Mouse (Mus musculus): ENCODE data around the gene Ctcf. TPM values are rescaled to one million over a fixed set of nuclear protein-coding genes. Genes with fewer than 3 reads are reported as not detected.
A peak's percentile ranks its signal among the peaks of the same experiment; 100 is the strongest.
"Not testable (repeated sequence)": the region's sequence is repeated elsewhere in the genome, so short reads cannot be mapped to it uniquely, and the experiment has no call there.

The Ctcf gene
- 96.1 and 112 TPM in 2 replicates for total RNA-seq (2014; fragmentation: Nextera tagmentation)
- 113 and 160 TPM in 2 replicates for total RNA-seq (2017)

DNA sequence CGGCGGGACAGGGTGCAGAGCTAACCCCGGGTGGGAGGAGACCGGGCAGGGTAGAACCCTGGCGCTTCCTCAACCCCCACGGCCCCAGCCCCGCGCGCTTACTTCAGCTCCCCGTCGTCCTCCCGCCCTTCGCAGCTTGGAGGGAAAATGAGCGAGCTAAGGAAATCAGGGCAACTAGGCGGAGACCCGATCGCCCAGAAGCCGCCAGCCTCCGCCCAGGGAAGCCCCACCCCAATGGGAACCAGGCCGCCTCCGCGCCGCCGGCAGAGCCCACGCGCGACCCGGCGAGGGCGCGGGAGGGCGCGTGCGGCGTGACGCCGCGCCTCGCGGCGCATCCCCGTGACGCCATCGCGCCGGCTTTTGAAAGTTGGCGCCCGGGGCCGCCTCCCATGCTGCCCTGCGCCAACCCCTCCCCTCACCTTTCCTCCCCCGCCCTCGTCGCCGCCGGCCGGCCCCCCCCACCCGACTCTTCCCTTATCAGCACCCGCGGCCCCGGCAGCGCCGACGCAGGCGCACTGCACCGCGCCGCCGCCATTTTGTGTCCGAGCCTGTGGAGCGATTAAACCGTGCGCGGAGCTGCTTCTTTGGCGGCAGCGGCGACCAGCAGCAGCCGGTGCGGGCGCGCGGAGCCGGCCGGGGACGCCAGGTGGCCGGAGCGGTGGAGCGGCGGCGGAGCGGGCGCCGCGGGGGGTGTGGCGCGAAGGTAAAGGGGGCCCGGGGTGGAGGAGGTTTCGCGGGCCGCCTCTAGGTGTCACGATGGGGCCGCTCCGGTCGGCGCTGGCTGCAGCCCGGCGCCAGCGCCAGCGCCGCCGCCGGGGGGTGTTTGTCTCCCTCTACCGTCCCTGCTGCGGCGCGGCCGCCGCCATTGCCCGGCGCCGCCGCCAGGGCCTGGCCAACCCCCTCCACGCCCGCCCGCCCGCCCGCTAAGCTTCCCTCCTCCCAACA, at the start of gene Ctcf:
Gene Ctcf, plus strand, starts transcription at position 551 of the 945 bp plus-strand sequence.
- ATAC-seq (replicated peaks; ENCODE audit: low FRiP score, low TSS enrichment, poor library complexity, severe bottlenecking): peak; percentile 53

DNA sequence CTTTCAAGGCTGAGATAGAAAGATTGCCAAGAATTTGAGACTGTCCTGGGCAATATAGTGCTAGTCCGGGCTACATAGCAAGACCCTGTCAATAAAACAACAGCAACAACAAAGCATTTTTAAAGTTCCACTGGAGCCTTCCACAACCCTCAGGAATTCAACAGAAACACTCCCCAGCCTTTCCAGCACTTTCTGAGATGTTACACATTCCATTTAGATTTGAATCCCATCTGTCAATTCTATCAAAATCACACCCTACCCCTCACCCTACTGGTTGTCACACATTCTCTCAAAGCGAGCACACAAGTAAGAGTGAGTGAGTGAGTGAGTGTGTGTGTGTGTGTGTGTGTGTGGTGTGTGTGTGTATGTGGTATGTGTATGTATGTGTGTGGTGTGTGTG, 43.9 kb upstream of the Ctcf start:
- no peak for ATAC-seq (replicated peaks; ENCODE audit: low FRiP score, low TSS enrichment, poor library complexity, severe bottlenecking)

DNA sequence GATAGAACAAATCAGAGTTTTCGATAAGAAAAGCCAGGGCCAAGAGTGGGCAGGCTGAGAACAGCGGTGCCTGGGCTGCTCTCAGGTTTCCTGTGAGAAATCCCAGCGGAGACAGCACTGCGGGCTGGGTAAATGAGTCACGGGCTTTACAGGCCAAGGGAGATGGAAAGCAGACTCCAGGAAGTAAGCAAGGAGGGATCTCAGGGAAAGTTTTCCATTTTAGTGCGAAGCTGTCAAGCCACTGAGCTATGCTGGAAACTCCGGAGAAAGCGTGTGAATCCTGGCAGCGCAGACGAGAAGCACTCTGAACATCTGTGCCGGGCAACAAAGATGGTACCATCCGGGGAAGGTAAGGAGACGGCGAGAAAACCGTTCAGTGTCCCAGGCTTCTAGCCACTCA, 42.5 kb upstream of the Ctcf start:
- ATAC-seq (replicated peaks; ENCODE audit: low FRiP score, low TSS enrichment, poor library complexity, severe bottlenecking): no peak

DNA sequence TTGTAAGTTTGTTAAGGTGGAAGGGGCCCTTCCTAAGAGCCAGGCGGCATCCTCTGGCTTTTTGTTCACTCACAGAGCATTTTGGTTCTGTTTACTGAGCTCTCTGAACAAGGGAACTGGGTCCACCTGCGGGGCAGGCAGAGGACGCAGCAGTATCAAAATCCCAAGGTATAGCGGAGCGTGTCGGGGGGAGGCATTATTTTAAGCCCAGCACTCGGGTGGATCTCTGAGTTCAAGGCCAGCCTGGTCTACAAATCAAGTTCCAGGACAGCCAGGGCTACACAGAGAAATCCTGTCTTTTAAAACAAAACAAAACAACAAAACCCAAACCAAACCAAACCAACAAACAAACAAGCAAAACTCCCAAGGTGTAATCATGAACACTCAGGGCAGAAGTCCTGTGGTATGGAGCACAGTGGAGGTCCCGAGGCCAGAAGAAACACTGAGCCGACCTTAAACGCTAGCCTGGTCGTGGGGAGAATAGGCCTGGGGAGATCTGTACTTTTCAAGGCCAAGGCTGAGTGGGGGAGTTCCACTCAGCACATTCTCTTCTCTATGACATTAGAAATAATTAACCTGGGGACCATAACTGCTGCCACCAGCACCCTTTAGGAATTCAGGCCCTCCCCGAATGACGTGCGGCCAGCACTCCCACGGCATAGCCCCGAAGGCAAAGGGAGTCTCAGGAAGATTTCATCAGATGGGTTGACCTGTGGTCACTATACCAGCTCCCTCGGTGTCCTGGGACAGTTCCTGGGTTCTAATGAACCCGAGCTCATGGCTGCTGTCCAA, 41.7 kb upstream of the Ctcf start:
- ATAC-seq (replicated peaks; ENCODE audit: low FRiP score, low TSS enrichment, poor library complexity, severe bottlenecking): no peak

DNA sequence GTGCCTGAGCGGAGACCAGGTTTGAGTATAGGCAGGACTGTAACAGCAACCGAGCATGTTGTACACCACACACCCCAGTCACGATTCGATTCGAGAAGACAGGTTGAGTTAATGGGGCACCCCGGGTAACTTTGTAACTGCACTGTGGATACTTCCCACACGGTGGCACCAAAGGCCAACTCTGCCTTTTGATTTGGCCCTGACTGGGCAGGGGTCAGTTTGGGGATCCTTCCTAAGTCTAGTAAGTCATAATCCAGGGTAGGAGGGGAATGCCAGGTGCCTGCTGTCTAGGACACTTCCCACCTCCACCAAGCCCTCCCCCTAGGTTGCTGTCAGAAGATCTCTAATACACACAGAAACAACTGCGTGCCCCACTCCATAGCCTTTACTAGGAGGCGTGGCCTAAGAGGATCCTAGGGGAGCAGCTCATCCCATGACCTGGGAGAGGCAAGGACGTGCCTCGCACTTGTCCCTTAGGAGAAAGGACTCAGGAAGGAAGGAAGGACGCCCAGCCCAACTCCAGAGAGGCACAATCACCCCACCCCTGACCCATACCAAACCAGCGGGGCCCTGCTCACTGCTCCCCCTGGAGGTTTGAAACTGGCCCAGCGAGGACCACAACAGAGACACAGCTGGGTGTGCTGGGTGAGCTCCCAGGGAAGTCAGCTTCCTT, 39.9 kb upstream of the Ctcf start:
- ATAC-seq (replicated peaks; ENCODE audit: low FRiP score, low TSS enrichment, poor library complexity, severe bottlenecking): peak; percentile 93

DNA sequence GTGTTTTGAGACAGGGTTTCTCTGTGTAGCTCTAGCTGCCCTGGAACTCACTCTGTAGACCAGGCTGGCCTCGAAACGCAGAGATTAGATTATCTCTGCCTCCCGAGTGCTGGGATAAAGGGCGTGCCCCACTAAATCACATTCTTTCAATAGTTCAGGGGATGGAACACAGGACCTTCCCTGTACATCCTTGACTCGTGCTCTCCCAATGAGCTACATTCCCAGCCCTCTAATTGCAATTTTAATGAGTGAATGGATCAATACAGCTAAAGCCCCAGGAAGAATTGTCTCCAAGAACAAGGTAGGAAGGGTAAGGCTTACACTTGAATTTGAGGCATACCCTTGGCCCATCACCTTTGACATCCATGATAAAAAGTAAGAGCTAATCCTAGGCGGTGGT, 37.6 kb upstream of the Ctcf start:
- no peak for ATAC-seq (replicated peaks; ENCODE audit: low FRiP score, low TSS enrichment, poor library complexity, severe bottlenecking)

DNA sequence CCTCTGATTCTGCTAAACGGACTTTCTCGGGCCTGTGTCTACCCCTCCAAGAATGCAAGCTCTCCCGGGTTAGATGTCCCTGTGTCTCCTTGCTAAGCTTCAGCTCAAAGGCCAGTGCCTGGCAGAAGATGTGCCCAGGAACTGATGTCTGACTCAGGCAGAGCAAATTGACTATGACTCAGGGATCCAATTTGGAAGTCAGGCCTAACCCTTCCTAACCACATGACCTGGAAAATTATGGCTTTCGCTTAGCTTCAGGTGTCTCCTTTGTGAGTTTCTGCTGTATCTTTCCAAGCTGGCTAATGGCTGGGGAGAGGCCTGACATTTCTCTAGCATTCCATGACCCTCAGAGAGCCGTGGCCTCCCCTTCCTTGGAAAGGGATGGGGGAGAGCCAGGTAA, 35.1 kb upstream of the Ctcf start:
- ATAC-seq (replicated peaks; ENCODE audit: low FRiP score, low TSS enrichment, poor library complexity, severe bottlenecking): no peak

DNA sequence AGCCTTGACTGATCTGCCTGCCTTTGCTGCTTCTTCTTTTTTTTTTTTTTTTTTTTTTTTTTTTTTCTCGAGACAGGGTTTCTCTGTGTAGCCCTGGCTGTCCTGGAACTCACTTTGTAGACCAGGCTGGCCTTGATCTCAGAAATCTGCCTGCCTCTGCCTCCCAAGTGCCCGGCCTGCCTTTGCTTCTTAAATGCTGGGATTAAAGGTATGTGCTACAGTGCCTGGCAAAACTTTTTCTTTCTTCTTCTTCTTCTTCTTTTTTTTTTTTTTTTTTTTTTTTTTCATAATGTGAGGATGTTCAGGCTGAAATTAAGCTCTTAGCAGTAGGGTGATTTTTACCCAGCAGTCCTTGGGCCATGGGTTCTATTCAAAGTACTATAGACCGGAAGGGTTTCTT, 33.8 kb upstream of the Ctcf start:
- ATAC-seq (replicated peaks; ENCODE audit: low FRiP score, low TSS enrichment, poor library complexity, severe bottlenecking): not testable (repeated sequence)

DNA sequence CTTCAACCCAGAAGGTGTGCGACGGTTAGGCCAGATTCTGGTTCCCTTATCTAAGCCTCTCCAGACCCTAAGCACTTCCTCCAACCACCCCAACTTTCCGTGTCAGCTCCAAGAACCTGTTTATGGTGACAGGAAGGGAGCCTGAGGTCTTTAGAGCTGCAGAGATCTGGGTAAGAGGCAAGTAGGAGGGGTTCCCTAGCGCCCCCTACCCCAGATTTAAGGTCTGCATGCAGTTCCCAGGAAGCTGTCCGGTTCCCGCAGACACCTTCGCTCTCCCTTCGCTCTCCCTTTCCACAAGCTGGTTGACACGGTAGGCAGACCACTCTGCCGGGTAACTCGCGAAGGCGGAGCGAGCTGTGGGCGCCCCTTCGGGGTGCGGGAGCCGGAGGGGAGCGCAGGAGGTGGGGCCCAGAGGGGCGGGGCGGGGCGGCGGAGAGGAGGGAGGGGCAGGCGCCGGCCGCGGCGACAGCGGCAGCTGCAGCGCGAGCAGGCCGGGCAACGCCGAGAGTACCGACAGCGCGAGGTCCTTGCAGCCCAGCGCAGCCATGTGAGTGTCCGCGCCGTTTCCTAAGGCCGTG, 31.5 kb upstream of the Ctcf start, which contains the start of gene Ripor1:
Gene Ripor1, plus strand, starts transcription at position 452 of the 578 bp plus-strand sequence.
- ATAC-seq (replicated peaks; ENCODE audit: low FRiP score, low TSS enrichment, poor library complexity, severe bottlenecking): peak; percentile 56

DNA sequence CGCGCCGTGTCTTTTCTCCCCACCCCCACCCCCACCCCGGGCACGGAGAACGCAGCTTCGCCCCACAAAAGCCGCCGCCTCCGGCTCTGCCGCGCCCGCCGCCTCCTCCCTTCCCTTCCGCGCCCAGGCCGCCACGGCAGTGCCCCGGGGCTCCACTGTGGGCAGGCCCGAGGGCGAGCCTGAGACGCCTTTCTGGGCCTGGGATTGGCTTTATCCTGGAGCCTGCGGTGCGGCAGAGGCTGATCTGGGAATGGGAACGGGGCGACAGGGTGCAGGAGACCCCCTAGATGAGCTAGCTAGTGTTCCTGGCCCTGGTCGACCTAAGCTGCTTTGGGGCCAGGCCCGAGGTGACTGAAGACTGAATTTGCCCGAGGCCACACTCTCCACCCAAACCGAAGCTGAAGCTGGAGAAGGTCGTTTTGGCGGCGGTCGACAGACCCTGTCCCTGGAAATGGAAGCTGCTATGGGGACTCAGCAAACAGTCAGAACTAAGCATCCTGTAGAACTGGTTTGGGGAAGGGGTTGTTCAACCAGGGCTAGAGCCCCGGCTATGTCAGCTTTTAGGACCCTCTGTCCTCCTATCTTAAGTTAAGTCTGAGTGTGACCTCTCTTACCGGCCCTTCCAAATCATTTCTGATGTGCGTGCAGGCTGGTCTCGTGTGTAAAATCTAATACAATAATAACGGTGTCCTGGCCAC, 30.7 kb upstream of the Ctcf start:
- no peak for ATAC-seq (replicated peaks; ENCODE audit: low FRiP score, low TSS enrichment, poor library complexity, severe bottlenecking)

DNA sequence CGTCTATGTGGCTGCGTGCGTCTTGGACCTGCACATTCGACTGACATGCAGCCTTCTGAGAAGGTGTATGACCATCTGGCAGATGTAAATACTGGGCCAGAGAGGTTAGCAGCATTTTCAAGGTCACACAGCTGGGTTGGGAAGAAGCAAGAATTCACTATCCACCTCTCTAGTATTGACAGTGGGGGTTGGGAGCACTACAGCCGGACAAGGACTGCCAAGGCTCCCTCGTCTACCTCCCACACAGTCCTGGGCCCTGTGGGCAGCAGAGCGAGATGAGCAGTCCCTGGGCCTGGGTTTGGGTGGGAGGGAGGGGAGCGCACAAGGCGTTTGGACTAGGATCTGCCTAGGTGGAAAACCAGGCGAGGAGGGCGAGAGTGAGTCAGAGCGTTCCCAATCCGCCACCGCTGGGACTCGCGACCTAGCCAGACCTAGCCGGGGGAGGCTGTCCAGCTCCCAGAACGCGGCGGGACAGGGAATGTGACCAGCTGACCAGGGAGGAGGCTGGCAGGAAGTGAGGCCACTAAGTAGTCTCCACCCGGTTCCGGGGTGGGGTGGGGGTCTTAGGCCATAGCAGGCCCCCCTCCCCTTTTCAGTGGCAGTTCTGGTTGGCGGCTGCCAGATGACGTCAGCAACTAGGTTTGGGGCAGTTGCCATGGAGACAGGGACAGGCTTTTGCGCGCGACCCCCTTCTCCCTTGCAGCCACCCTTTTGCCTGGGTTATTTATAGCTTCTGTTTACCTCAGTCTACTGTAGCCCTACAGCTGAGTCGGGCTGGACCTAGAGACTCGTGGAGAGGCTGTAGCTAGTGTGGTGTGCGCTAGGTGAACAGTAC, 30.0 kb upstream of the Ctcf start:
- peak; percentile 37 for ATAC-seq (replicated peaks; ENCODE audit: low FRiP score, low TSS enrichment, poor library complexity, severe bottlenecking)

DNA sequence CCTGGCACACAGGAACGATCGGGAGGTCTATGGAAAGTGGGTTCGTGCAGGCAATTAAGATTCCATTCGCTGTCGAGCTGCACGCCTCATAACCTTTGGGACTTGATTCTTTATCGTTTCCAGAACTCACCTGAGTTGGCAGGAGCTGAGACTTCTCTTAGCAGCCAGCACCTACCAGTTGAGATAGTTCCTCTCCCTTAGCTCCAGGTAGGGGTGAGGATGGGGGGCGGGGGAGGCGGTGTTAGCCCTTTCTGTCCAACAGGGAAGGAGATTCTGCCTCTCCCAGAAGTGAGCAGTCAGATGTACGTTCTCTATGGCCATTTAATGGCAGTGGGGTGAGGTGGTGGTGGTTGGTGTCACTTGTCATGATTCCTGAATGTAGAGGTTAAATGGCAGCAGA, 29.3 kb upstream of the Ctcf start:
- ATAC-seq (replicated peaks; ENCODE audit: low FRiP score, low TSS enrichment, poor library complexity, severe bottlenecking): no peak

DNA sequence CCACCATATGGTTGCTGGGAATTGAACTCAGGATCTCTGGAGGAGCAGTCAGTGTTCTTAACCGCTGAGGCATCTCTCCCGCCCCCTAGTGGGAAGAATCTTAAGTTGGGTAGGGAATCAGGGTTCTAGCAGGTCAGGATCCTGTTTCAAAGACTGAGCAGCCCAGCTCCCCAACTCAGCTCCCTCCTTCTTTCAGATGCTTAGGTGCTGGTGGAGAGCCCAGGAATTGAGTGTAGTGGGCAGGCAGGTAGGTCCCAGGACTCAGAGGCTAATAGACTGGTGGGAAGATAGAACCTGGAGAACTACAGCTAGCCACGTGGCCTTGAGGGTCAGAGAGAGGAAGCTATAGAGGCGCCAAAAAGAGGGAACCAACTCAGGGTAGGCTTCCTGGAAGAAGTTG, 28.7 kb upstream of the Ctcf start:
- no peak for ATAC-seq (replicated peaks; ENCODE audit: low FRiP score, low TSS enrichment, poor library complexity, severe bottlenecking)

DNA sequence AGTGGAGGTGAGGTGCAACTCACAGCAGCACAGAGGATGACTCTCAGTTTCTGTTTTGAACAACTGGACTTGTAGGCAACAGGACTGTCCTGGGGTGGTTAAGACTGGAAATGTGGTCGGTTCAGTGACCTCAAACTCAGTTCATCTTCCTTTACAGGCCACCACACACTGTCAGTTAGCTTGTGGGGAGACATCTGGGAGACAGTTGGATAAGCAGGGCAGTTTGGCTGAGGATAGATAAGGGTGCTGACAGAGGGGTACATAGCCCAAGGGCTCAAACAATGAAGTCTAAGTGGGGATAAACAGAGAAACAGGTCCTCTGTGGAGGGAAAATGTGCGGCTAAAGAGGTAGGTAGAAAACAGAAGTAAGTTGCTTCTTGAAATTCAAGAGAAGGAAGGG, 27.0 kb upstream of the Ctcf start:
- ATAC-seq (replicated peaks; ENCODE audit: low FRiP score, low TSS enrichment, poor library complexity, severe bottlenecking): peak; percentile 43

DNA sequence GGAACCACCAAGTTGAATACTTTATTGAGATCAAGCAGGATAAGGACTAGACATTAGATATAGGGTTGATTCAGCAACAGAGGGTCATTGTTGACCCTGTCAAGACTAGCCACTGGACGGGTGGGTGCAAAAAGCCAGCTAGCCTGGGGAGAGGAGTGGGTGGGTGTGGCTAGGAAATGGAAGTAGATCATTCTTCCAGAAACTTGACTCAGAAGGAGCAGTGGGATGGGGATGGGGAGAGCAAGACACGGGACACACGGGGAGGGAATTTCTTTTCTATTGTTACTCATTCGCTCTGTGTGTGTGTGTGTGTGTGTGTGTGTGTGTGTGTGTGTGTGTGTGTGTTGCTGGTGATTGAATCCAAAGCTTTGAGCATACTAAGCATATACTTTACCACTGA, 26.6 kb upstream of the Ctcf start:
- no peak for ATAC-seq (replicated peaks; ENCODE audit: low FRiP score, low TSS enrichment, poor library complexity, severe bottlenecking)

DNA sequence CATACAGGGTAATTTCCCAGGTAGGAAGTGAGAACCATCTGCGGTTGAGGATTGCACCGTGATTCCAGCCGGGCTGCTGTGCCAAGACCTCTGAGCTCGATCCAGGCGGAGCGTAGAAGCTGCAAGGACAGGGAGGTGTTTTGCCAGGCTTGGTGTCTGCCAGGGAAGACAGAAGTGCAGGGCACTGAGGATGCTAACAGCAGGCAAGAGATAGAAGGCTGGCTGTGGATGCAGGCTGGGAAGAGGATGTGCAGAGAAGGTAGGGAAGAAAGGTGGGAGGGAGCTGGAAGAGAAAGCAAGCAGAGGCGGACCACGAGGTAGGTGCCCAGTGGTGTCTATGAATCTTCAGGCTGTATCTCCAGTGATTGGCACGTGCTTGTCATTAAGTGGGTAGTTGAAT, 24.5 kb upstream of the Ctcf start:
- ATAC-seq (replicated peaks; ENCODE audit: low FRiP score, low TSS enrichment, poor library complexity, severe bottlenecking): no peak

DNA sequence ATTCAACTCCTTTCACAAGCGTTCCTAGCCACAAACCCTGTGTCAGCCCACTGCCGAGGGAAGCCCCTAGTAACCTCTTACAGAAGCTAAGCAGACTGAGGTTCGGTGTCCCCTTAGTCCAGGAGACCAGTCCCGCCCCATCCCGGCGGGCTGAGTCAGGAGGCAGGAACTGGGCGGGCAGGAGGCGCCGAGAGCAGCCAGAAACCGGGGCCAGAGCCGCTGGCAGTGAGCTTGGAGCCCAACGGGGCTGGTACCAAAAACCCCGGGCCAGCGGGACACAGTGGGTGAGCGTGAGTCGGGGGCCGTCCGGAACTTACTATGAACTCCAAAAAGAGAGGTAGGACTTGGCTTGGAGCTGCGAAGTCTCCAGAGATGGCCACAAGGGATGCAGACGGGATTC, 23.3 kb upstream of the Ctcf start:
- ATAC-seq (replicated peaks; ENCODE audit: low FRiP score, low TSS enrichment, poor library complexity, severe bottlenecking): no peak

DNA sequence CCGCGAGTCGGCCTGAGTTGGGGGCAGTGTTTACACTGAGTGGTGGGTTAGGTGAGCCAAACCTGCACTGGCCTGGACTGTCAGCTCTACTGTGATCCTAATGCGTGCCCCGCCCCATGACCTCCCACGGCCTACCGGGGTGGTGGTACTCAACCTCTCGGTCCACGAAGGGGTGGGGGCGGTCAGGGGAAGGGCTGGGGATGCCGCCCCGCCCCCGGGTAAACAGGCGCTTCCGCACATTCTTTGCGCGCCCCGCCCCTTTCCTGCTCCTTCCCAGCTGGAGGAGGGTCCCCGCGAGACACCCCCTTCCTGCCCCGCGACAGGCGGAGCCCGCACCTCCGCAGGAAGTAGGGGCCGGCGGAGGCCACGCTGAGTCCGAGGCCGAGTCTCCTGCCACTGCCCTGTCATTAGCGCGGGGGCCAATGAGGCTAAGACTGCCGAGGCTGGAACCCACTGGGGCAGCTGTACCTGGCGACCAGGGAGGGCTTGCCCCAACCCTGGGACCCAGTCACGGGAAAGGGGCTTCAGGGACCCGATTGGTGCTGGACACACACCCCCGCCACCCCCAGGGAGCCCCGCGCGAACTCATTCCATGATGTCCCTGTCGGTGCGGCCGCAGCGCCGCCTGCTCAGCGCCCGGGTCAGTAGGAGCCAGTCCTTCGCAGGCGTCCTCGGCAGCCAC, 22.4 kb upstream of the Ctcf start:
- ATAC-seq (replicated peaks; ENCODE audit: low FRiP score, low TSS enrichment, poor library complexity, severe bottlenecking): no peak
